Mouse (Mus musculus) liver, embryonic 16.5 days (tissue): ENCODE measurements around the gene Prmt3. TPM values are rescaled to one million over a fixed set of nuclear protein-coding genes. Genes with fewer than 3 reads are reported as not detected.

ENCODE experiments used
- ATAC-seq: fragments of 200-750 bp; cut with Nextera tagmentation; 2 replicates; pipeline ENCODE4 v1.8.0; 2017; ENCODE audit warnings: low read depth, mild to moderate bottlenecking, moderate number of reproducible peaks, moderate library complexity
- H3K27ac ChIP-seq: fragments of 300-500 bp; sonication (generic); 2 replicates; pipeline ENCODE4 v1.5.1; 2014; ENCODE audit warnings: mild to moderate bottlenecking, low read length
- H3K27me3 ChIP-seq: fragments of 300-500 bp; sonication (generic); 2 replicates; pipeline ENCODE4 v1.6.1; 2014; ENCODE audit warnings: low read depth, low read length, mixed read lengths; ENCODE audit not compliant: control insufficient read depth, insufficient read depth
- H3K36me3 ChIP-seq: fragments of 300-500 bp; sonication (generic); 2 replicates; pipeline ENCODE4 v1.6.1; 2014; ENCODE audit warnings: mild to moderate bottlenecking; ENCODE audit not compliant: control insufficient read depth, insufficient read depth
- H3K4me1 ChIP-seq: fragments of 300-500 bp; sonication (generic); 2 replicates; pipeline ENCODE4 v1.6.1; 2014; ENCODE audit warnings: low read depth, low read length, mixed read lengths; ENCODE audit not compliant: control insufficient read depth
- H3K4me2 ChIP-seq: fragments of 300-500 bp; sonication (generic); 2 replicates; pipeline ENCODE4 v1.6.1; 2014; ENCODE audit warnings: low read depth, low read length, mixed read lengths
- H3K4me3 ChIP-seq: fragments of 300-500 bp; sonication (generic); 2 replicates; pipeline ENCODE4 v1.5.1; 2014; ENCODE audit warnings: low read depth, mild to moderate bottlenecking, low read length
- H3K9ac ChIP-seq: fragments of 300-500 bp; sonication (generic); 2 replicates; pipeline ENCODE4 v1.6.1; 2014; ENCODE audit warnings: low read depth, low read length
- H3K9me3 ChIP-seq: fragments of 300-500 bp; sonication (generic); replicated peaks from 2 replicates; pipeline ENCODE4 v1.6.1; 2016; ENCODE audit warnings: low read length; ENCODE audit not compliant: control insufficient read depth
- WGBS: fragments of 180-500 bp; shearing (Covaris S2); extraction: QIAGEN DNeasy Blood & Tissue Kit; methylation state at CpG from one replicate; pipeline ENCODE4 v1.1.7; 2014; ENCODE audit not compliant: insufficient replicate concordance; 5-methylcytosine and 5-hydroxymethylcytosine counted together
- polyA plus RNA-seq: library from polyadenylated mRNA; unstranded; fragments of >200 nt; fragmentation: Nextera tagmentation; extraction: Ambion mirVana; gene quantifications from 2 replicates; pipeline ENCODE4 v1.2.1, GENCODE M21; 2015

The Prmt3 gene
- polyA plus RNA-seq, 1 experiment from 2014 or later = 15.6 TPM

GRCm38 (mm10) chr7:49824581-49824980 lies 46.4 kb downstream of the Prmt3 start:
- Histone ChIP-seq H3K27ac (no peak overlapping the region), H3K4me1 (no peaks in the 10 kb centered on the region), H3K4me3 (no peak overlapping the region), H3K9me3 (no peaks in the 10 kb centered on the region), H3K36me3 (peaks cover 8% of the 10 kb centered on the region), H3K4me2 (no peak overlapping the region), H3K9ac (no peak overlapping the region), H3K27me3 (no peaks in the 10 kb centered on the region)
- ATAC-seq = no peak
- WGBS = 76% methylated on average over 2 of the region's 2 CpGs

- Histone ChIP-seq H3K4me2 (no peak overlapping the region), H3K36me3 (peaks cover 8% of the 10 kb centered on the region), H3K9ac (no peak overlapping the region), H3K27me3 (no peaks in the 10 kb centered on the region), H3K4me3 (no peak overlapping the region), H3K9me3 (no peaks in the 10 kb centered on the region), H3K27ac (no peak overlapping the region), H3K4me1 (no peaks in the 10 kb centered on the region)
- WGBS = 63% methylated on average over 3 of the region's 3 CpGs
- ATAC-seq = no peak
Observed at GRCm38 (mm10) chr7:49825492-49825891, 47.3 kb downstream of the Prmt3 start.

- no peaks in the 10 kb centered on the region for H3K27me3 ChIP-seq
- no peaks in the 10 kb centered on the region for H3K9me3 ChIP-seq
- 56% methylated on average over 1 of the region's 1 CpGs for WGBS
- no peak for ATAC-seq
- H3K27ac ChIP-seq = no peak overlapping the region
- H3K36me3 ChIP-seq = peaks cover 10% of the 10 kb centered on the region
- H3K9ac ChIP-seq = no peak overlapping the region
- no peak overlapping the region for H3K4me2 ChIP-seq
- H3K4me1 ChIP-seq = no peaks in the 10 kb centered on the region
- H3K4me3 ChIP-seq = no peak overlapping the region
Observed at GRCm38 (mm10) chr7:49827920-49828319, 49.8 kb downstream of the Prmt3 start.

GRCm38 (mm10) chr7:49842366-49843282 lies 64.5 kb downstream of the Prmt3 start:
- WGBS = 51% methylated on average over 11 of the region's 11 CpGs
- no peak overlapping the region for H3K27ac ChIP-seq
- H3K4me2 ChIP-seq = no peak overlapping the region
- H3K9ac ChIP-seq = no peak overlapping the region
- ATAC-seq = no peak
- no peaks in the 10 kb centered on the region for H3K36me3 ChIP-seq
- H3K27me3 ChIP-seq = no peaks in the 10 kb centered on the region
- no peaks in the 10 kb centered on the region; the same call in 1 of the 2 replicates for H3K4me1 ChIP-seq
- no peaks in the 10 kb centered on the region for H3K9me3 ChIP-seq
- H3K4me3 ChIP-seq = no peak overlapping the region

- no peak overlapping the region for H3K4me3 ChIP-seq
- no peaks in the 10 kb centered on the region for H3K27me3 ChIP-seq
- H3K27ac ChIP-seq = no peak overlapping the region
- 61% methylated on average over 6 of the region's 6 CpGs for WGBS
- H3K4me2 ChIP-seq = no peak overlapping the region
- no peaks in the 10 kb centered on the region for H3K36me3 ChIP-seq
- ATAC-seq = no peak; the same call in 1 of the 2 replicates
- no peaks in the 10 kb centered on the region; the same call in 1 of the 2 replicates for H3K4me1 ChIP-seq
- H3K9me3 ChIP-seq = no peaks in the 10 kb centered on the region
- H3K9ac ChIP-seq = no peak overlapping the region
Observed at GRCm38 (mm10) chr7:49843304-49843933, 65.3 kb downstream of the Prmt3 start.

GRCm38 (mm10) chr7:49847939-49848338 lies 69.8 kb downstream of the Prmt3 start:
- ATAC-seq = no peak
- WGBS = 76% methylated on average over 2 of the region's 2 CpGs

GRCm38 (mm10) chr7:49853342-49854181 lies 75.4 kb downstream of the Prmt3 start:
- H3K27ac ChIP-seq = no peak overlapping the region; the same call in 1 of the 2 replicates
- ATAC-seq = 0 out of 2 replicates have a peak, but pooled peaks have one; percentile 51
- H3K27me3 ChIP-seq = no peaks in the 10 kb centered on the region
- H3K4me3 ChIP-seq = no peak overlapping the region
- H3K9ac ChIP-seq = no peak overlapping the region
- H3K9me3 ChIP-seq = no peaks in the 10 kb centered on the region
- no peaks in the 10 kb centered on the region; the same call in 1 of the 2 replicates for H3K4me1 ChIP-seq
- peaks cover 5% of the 10 kb centered on the region for H3K36me3 ChIP-seq
- 48% methylated on average over 5 of the region's 5 CpGs for WGBS
- no peak overlapping the region for H3K4me2 ChIP-seq

More at GRCm38 (mm10) chr7:49847939-49848338, 69.8 kb downstream of the Prmt3 start:
- Histone ChIP-seq H3K27ac (no peak overlapping the region), H3K4me2 (no peak overlapping the region), H3K4me1 (no peaks in the 10 kb centered on the region; the same call in 1 of the 2 replicates), H3K36me3 (peaks cover 6% of the 10 kb centered on the region; the same call in 1 of the 2 replicates), H3K9me3 (no peaks in the 10 kb centered on the region), H3K4me3 (no peak overlapping the region), H3K9ac (no peak overlapping the region), H3K27me3 (no peaks in the 10 kb centered on the region)

GRCm38 (mm10) chr7:49857347-49857746 lies 79.2 kb downstream of the Prmt3 start:
- H3K4me2 ChIP-seq = no peak overlapping the region
- 74% methylated on average over 5 of the region's 5 CpGs for WGBS
- H3K27ac ChIP-seq = no peak overlapping the region
- no peaks in the 10 kb centered on the region; the same call in 1 of the 2 replicates for H3K4me1 ChIP-seq
- H3K9ac ChIP-seq = no peak overlapping the region
- no peaks in the 10 kb centered on the region; the same call in 1 of the 2 replicates for H3K36me3 ChIP-seq
- H3K27me3 ChIP-seq = no peaks in the 10 kb centered on the region
- no peak overlapping the region for H3K4me3 ChIP-seq
- no peak for ATAC-seq
- H3K9me3 ChIP-seq = no peaks in the 10 kb centered on the region
